In the genomic region with DNA sequence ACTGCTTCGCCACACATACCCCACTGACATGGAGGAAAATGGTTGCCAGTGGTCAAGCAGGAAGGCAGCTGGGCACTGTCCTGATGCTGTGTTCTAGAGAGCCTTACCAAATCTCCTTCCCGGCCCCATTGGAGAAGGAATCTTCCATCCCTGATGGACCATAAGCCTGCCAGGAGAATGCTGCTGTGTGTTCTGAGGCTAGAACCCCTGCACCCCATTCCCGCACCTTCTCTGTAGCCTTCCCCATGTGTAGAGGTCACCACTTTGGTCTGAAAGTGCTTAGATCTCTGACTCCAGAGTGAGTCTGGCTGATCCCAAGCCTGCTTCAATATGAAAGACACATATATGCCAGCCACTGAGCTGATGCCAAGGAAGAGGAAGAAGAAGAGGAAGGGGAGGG, we compare ENCODE assay signal across 19 mouse cellular contexts.
"Had no signal": no experiment of that assay in that cellular context is flagged by ENCODE, and none has a peak within 500 bp of the region (broad histone marks: within the 10 kb centered on the region; RNA-seq: fewer than 3 reads in every experiment).

No protein-coding gene starts in this region.

- H3K27ac ChIP-seq: liver, embryonic 14.5 days; midbrain, embryonic 13.5 days; stomach, embryonic 15.5 days had no signal

- H3K9ac ChIP-seq: kidney, embryonic 15.5 days; limb, embryonic 12.5 days; limb, embryonic 15.5 days; liver, embryonic 14.5 days; liver, postnatal 0 days; lung, embryonic 15.5 days; midbrain, embryonic 13.5 days; stomach, embryonic 15.5 days had no signal

- H3K4me3 ChIP-seq: kidney, embryonic 15.5 days; limb, embryonic 12.5 days; limb, embryonic 15.5 days; lung, embryonic 15.5 days; midbrain, embryonic 13.5 days; stomach, embryonic 15.5 days had no signal

- H3K27me3 ChIP-seq: limb, embryonic 15.5 days; lung, embryonic 15.5 days; midbrain, embryonic 13.5 days; stomach, embryonic 15.5 days had no signal

- ATAC-seq: liver, postnatal 0 days; midbrain, embryonic 13.5 days had no signal

- DNase-seq: kidney, adult 11 months; kidney, adult 8-10 months; kidney, postnatal 10 days; kidney, postnatal 36 days; left cerebral cortex, postnatal 4 days; liver, postnatal 0 days; lung, postnatal 14 days; lung, postnatal 4 days; right cerebral cortex, postnatal 4 days; thymus, adult 18-20 months; thymus, postnatal 14 days had no signal

- H3K36me3 ChIP-seq: kidney, embryonic 15.5 days; limb, embryonic 12.5 days; limb, embryonic 15.5 days; lung, embryonic 15.5 days; midbrain, embryonic 13.5 days; stomach, embryonic 15.5 days had no signal

- H3K4me2 ChIP-seq: kidney, embryonic 15.5 days; limb, embryonic 12.5 days; limb, embryonic 15.5 days; liver, embryonic 11.5 days; lung, embryonic 15.5 days; midbrain, embryonic 13.5 days; stomach, embryonic 15.5 days had no signal

- H3K9me3 ChIP-seq: kidney, embryonic 15.5 days; limb, embryonic 12.5 days; limb, embryonic 15.5 days; lung, embryonic 15.5 days; midbrain, embryonic 13.5 days; stomach, embryonic 15.5 days had no signal
